Mouse (Mus musculus) neural tube, embryonic 11.5 days (tissue): ENCODE measurements around the gene Slc6a11. TPM values are rescaled to one million over a fixed set of nuclear protein-coding genes. Genes with fewer than 3 reads are reported as not detected.

Source experiments
- ATAC-seq: fragments of 200-750 bp; cut with Nextera tagmentation; 2 replicates; pipeline ENCODE4 v1.8.0; 2017; ENCODE audit warnings: moderate number of reproducible peaks, mild to moderate bottlenecking, moderate TSS enrichment, moderate library complexity; ENCODE audit not compliant: insufficient read depth, low FRiP score, low TSS enrichment
- DNase-seq: peaks from one replicate; pipeline ENCODE4 v3.0.0-alpha.2; 2015; ENCODE audit warnings: low spot score
- H3K27ac ChIP-seq: fragments of 300-500 bp; sonication (generic); 2 replicates; pipeline ENCODE4 v1.5.1; 2014; ENCODE audit warnings: low read depth, mild to moderate bottlenecking, low read length
- H3K27me3 ChIP-seq: fragments of 300-500 bp; sonication (generic); 2 replicates; pipeline ENCODE4 v1.6.1; 2014; ENCODE audit warnings: mild to moderate bottlenecking, low read length, mixed read lengths; ENCODE audit not compliant: control insufficient read depth, insufficient read depth
- H3K36me3 ChIP-seq: fragments of 300-500 bp; sonication (generic); 2 replicates; pipeline ENCODE4 v1.6.1; 2014; ENCODE audit warnings: mild to moderate bottlenecking, low read length, moderate library complexity, mixed read lengths; ENCODE audit not compliant: control insufficient read depth, insufficient read depth
- H3K4me1 ChIP-seq: fragments of 300-500 bp; sonication (generic); 2 replicates; pipeline ENCODE4 v1.6.1; 2014; ENCODE audit warnings: low read length, mixed read lengths; ENCODE audit not compliant: control insufficient read depth, insufficient read depth
- H3K4me2 ChIP-seq: fragments of 300-500 bp; sonication (generic); 2 replicates; pipeline ENCODE4 v1.6.1; 2014; ENCODE audit warnings: low read depth, mild to moderate bottlenecking, moderate library complexity
- H3K4me3 ChIP-seq: fragments of 300-500 bp; sonication (generic); 2 replicates; pipeline ENCODE4 v1.5.1; 2014; ENCODE audit warnings: low read depth, low read length
- H3K9ac ChIP-seq: fragments of 300-500 bp; sonication (generic); 2 replicates; pipeline ENCODE4 v1.6.1; 2014; ENCODE audit warnings: mild to moderate bottlenecking, low read length
- H3K9me3 ChIP-seq: fragments of 300-500 bp; sonication (generic); 2 replicates; pipeline ENCODE4 v1.6.1; 2016; ENCODE audit warnings: low read length; ENCODE audit not compliant: control insufficient read depth
- WGBS: fragments of 180-500 bp; shearing (Covaris S2); extraction: QIAGEN DNeasy Blood & Tissue Kit; methylation state at CpG from one replicate; pipeline ENCODE4 v1.1.7; 2014; 5-methylcytosine and 5-hydroxymethylcytosine counted together
- polyA plus RNA-seq: library from polyadenylated mRNA; unstranded; fragments of >200 nt; fragmentation: Nextera tagmentation; extraction: Ambion mirVana; gene quantifications from 2 replicates; pipeline ENCODE4 v1.2.1, GENCODE M21; 2014

Gene Slc6a11
- polyA plus RNA-seq, 1 experiment from 2014 or later, result 1.1 TPM

DNA sequence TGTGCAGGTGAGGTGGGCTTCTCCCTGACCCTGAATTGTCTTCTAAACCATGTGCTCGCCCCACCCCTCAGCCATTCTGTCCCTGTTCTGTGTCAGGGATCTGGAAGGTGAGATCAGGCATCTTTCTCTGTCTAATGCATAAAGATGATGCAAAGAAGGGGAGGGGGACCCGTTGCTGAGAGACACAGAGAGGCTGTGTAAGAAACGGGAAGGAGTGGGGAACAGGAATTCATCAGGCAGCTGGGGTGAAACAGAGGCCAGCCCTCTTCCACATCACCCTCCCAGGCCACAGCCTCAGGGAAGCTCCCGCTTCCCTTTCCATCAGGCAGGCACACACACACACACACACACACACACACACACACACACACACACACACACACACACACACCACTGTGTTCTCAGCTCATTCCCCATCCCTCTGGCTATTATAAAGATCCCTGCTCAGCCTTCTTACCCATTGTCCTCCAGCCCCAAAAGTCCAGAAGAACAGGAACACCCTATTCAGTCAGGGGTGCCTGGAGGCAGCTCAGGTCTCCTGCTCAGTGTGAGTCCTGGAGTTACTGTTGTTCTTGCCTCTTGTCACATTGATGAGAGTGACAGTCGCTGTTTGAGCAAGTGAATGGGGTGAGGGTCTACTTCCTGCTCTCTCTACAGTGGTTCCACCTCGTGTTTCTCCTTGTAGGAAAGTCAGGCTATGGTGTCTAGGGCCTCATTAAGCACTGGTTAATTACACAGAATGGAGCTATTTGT is 108.0 kb downstream of the Slc6a11 start:
- no peak overlapping the region for H3K9ac ChIP-seq
- no peaks in the 10 kb centered on the region for H3K27me3 ChIP-seq
- H3K4me3 ChIP-seq, result no peak overlapping the region
- peaks cover 12% of the 10 kb centered on the region for H3K4me1 ChIP-seq
- H3K4me2 ChIP-seq, result no peak overlapping the region
- DNase-seq (peak; percentile 59), ATAC-seq (peak; percentile 84)
- no peaks in the 10 kb centered on the region for H3K9me3 ChIP-seq
- 36% methylated on average over 6 of the region's 6 CpGs for WGBS
- H3K36me3 ChIP-seq, result no peaks in the 10 kb centered on the region
- H3K27ac ChIP-seq, result no peak overlapping the region; the same call in 1 of the 2 replicates

DNA sequence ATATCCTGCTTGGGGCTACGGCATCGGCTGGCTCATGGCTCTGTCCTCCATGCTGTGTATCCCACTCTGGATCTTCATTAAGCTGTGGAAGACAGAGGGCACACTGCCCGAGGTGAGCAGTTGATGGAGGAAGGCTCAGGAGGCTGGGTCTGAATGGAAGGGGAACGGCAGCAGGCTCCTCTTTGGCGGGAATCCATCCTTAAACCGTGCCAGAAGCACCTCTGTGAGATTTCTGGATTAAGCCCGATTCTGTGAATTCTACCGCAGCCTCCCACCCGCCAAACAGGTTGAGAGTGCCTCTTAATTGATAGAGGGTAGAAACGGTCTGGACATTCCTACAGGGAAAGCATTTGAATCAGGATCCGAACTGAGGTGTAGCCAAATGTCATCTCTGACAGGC is 114.6 kb downstream of the Slc6a11 start:
- Histone ChIP-seq H3K36me3 (no peaks in the 10 kb centered on the region), H3K9ac (no peak overlapping the region), H3K4me3 (no peak overlapping the region), H3K4me2 (no peak overlapping the region), H3K27ac (no peak overlapping the region), H3K4me1 (no peaks in the 10 kb centered on the region), H3K9me3 (no peaks in the 10 kb centered on the region), H3K27me3 (no peaks in the 10 kb centered on the region)
- WGBS, result 83% methylated on average over 11 of the region's 11 CpGs
- ATAC-seq, result no peak
- no peak for DNase-seq

DNA sequence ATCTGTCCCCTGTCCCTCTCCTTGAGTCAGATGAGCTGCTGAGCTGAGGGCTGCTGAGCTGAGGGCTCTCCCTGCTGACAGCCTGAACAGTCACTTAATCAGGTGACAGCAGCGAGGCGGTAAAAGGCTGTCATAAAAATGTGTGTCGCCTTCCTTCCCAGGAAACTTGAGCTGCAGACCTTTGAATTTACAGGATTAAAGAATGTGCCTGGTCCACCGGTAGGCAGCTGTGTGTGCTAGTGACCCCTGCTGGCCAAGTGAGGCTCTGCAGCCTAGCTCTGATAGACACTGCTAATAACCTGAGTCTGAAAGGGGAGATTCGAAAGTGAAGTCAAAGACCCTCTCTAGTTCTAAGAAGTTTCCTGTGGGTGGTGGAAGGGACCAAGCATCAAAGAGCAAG is 119.3 kb downstream of the Slc6a11 start:
- Histone ChIP-seq H3K27me3 (no peaks in the 10 kb centered on the region), H3K36me3 (no peaks in the 10 kb centered on the region), H3K9ac (no peak overlapping the region), H3K4me1 (no peaks in the 10 kb centered on the region), H3K4me3 (no peak overlapping the region), H3K9me3 (no peaks in the 10 kb centered on the region), H3K4me2 (no peak overlapping the region), H3K27ac (no peak overlapping the region)
- DNase-seq, result peak; percentile 85
- peak; percentile 38; the same call in 1 of the 2 replicates for ATAC-seq
- WGBS, result 3% methylated on average over 5 of the region's 5 CpGs

DNA sequence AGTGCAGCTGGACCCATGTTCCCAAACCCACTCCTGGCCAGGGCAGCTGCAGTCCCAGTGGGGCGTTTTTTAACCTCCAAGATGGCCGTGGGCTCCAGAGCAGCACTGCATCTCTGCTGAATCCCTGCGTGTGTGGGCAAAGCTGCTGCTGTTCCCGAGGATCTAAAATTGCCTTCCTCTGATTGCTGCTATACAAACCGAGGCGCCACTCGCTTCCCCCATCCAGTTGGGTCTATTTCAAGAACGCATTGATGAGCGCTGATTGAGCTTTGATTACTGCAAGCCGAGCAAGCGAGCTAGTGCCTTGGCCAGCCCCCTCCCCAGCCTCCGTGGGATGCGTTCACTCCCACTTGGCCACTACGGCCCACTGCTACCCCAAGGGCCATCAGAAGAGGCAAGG is 123.9 kb downstream of the Slc6a11 start:
- Histone ChIP-seq H3K4me1 (no peaks in the 10 kb centered on the region), H3K9ac (no peak overlapping the region), H3K4me3 (no peak overlapping the region), H3K9me3 (no peaks in the 10 kb centered on the region), H3K4me2 (no peak overlapping the region), H3K27ac (no peak overlapping the region), H3K36me3 (no peaks in the 10 kb centered on the region), H3K27me3 (no peaks in the 10 kb centered on the region)
- DNase-seq (no peak), ATAC-seq (no peak)
- WGBS, result 61% methylated on average over 14 of the region's 14 CpGs

DNA sequence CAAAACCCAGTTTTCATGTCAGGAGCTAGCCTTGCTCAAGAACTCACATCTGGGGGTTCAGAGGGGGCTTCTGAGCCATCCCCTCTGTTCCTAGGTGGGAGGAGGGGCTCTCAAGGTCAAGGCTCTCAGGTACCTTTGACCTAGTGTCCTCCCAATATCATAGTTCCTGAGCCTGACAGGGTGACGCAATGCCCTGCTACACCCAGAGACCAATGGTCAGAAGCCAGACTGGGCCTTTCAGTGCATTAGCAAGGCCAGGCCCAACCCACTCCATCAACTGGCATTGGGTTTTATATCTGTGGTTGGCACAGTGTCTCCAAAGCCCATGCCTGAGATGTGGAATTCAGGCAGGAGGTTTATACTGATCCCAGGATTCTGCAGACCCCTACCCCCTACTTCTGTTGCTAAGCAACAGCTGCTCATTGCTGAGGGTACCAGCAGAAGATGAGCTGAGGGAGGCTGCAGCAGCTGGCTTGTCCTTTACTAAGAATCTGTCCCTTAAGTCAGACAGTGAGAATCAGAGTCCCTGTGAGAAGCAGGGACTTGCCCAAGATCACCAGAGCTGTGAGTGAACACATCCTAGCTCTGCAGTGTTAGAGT is 126.8 kb downstream of the Slc6a11 start:
- 83% methylated on average over 1 of the region's 1 CpGs for WGBS
- no peak for DNase-seq
- ATAC-seq, result no peak

DNA sequence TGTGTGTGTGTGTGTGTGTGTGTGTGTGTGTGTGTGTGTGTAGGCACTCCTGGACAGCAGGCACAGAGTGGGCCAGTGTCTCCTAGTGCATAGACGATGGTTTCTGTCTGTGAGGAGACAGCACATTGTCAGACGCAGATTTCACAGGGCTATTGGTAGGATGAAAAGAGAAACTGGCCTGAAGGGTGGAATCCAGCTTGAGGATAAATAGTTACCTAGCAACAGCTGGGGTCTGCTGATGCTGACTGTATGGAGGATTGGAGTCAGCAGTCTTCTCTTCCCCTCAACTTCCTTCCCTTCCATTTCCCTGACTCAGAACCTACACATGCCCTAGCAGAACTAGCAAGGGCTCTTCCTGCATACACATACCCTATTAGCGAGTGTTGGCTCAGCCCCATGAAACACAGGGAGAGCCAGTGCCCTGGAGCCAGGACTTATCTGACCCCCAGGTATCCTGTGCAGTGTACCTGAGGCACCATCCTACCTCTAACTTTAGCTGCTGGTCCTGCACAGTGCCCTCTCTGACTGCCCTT is 127.7 kb downstream of the Slc6a11 start:
- ATAC-seq (no peak), DNase-seq (no peak)
- 68% methylated on average over 3 of the region's 3 CpGs for WGBS
- no peaks in the 10 kb centered on the region for H3K27me3 ChIP-seq
- no peak overlapping the region for H3K4me2 ChIP-seq
- H3K4me3 ChIP-seq, result no peak overlapping the region
- no peak overlapping the region for H3K27ac ChIP-seq
- no peaks in the 10 kb centered on the region for H3K4me1 ChIP-seq
- no peaks in the 10 kb centered on the region for H3K36me3 ChIP-seq
- H3K9me3 ChIP-seq, result no peaks in the 10 kb centered on the region
- H3K9ac ChIP-seq, result no peak overlapping the region

More for the DNA sequence above, 126.8 kb downstream of the Slc6a11 start:
- no peak overlapping the region for H3K27ac ChIP-seq
- H3K27me3 ChIP-seq, result no peaks in the 10 kb centered on the region
- H3K9me3 ChIP-seq, result no peaks in the 10 kb centered on the region
- H3K36me3 ChIP-seq, result no peaks in the 10 kb centered on the region
- H3K4me3 ChIP-seq, result no peak overlapping the region
- no peaks in the 10 kb centered on the region for H3K4me1 ChIP-seq
- no peak overlapping the region for H3K4me2 ChIP-seq
- no peak overlapping the region for H3K9ac ChIP-seq

DNA sequence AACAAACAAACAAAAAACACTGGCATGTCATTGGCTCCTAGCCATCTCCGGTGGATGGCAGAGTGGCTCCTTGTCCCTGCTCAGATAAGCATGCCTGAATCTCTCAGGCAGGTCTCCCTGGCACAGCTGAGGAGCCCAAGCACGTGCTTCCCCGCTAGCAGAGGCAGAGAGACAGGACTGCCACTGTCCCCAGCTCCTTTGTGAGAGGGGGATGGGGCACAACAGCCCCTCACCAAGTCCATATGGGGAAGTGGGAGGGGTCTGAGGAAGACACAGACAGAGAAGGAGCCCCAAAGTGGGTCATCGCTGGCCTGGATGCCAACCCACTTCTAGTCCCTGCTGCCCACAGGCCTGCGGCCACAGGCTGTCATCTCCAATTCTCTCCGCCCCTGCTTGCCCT is 130.6 kb downstream of the Slc6a11 start:
- WGBS, result 67% methylated on average over 6 of the region's 6 CpGs
- no peak for DNase-seq
- ATAC-seq, result no peak
- Histone ChIP-seq H3K27me3 (no peaks in the 10 kb centered on the region), H3K4me2 (no peak overlapping the region), H3K9me3 (no peaks in the 10 kb centered on the region), H3K4me1 (0 out of 2 replicates have a peak, but pooled peaks cover 2% of the 10 kb centered on the region), H3K27ac (no peak overlapping the region), H3K36me3 (no peaks in the 10 kb centered on the region), H3K9ac (no peak overlapping the region), H3K4me3 (no peak overlapping the region)

DNA sequence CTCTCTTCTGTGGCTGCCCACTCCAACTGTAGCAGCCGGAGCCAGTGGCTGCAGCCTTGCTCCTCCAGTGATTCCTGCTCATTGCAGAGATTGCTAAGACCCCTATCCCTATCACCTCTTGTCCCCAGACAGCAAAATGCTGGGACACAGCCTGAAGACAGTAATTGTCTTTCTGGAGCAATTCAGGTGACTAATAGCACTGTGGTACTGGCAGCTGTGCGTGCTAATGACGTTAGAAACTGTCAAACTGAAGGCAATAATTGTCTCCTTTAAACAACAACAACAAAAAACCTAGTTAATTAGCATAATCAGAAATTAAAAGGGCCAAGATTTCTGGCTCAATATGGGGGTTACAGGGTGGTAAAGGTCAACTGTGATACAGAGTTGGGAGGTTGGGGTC is 133.0 kb downstream of the Slc6a11 start:
- Histone ChIP-seq H3K4me2 (no peak overlapping the region), H3K27me3 (no peaks in the 10 kb centered on the region), H3K9ac (no peak overlapping the region), H3K4me3 (no peak overlapping the region), H3K9me3 (no peaks in the 10 kb centered on the region), H3K4me1 (0 out of 2 replicates have a peak, but pooled peaks cover 2% of the 10 kb centered on the region), H3K27ac (no peak overlapping the region), H3K36me3 (no peaks in the 10 kb centered on the region)
- DNase-seq (no peak), ATAC-seq (no peak)
- WGBS, result 33% methylated on average over 3 of the region's 3 CpGs

DNA sequence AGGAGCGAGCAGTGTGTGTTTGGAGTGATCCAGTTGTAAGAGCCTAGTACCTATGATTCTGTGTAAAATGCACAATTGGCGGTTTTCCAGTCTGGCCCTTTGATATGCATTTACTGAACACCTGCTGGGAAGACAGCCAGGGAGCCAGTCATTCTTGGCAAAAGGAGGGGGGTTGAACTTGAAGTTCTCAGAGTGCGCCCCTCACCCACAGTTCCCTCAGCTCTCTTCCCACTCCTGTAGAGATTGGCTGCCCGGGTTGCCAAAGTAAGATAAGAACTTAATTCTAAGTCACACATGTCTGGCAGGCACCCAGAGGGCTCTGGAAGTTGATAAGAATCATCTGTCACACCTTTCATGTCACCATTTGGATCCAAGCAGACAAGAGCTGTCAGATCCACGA is 133.4 kb downstream of the Slc6a11 start:
- 65% methylated on average over 5 of the region's 5 CpGs for WGBS
- ATAC-seq (no peak), DNase-seq (no peak)
- no peak overlapping the region for H3K4me2 ChIP-seq
- no peaks in the 10 kb centered on the region for H3K36me3 ChIP-seq
- no peaks in the 10 kb centered on the region for H3K27me3 ChIP-seq
- no peak overlapping the region for H3K4me3 ChIP-seq
- 0 out of 2 replicates have a peak, but pooled peaks cover 2% of the 10 kb centered on the region for H3K4me1 ChIP-seq
- no peak overlapping the region for H3K27ac ChIP-seq
- H3K9ac ChIP-seq, result no peak overlapping the region
- H3K9me3 ChIP-seq, result no peaks in the 10 kb centered on the region
